Mouse (Mus musculus) cerebellum, adult (tissue): ENCODE data around the gene Apol7b.
"Not testable (repeated sequence)": the region's sequence is repeated elsewhere in the genome, so short reads cannot be mapped to it uniquely, and the experiment has no call there.

Experiments used
- ATAC-seq: cut with Nextera tagmentation; 2 replicates; pipeline ENCODE4 v1.9.2; 2017; ENCODE audit warnings: mild to moderate bottlenecking, moderate library complexity, mixed read lengths; ENCODE audit not compliant: insufficient number of reproducible peaks, low FRiP score, low TSS enrichment

Gene Apol7b

DNA sequence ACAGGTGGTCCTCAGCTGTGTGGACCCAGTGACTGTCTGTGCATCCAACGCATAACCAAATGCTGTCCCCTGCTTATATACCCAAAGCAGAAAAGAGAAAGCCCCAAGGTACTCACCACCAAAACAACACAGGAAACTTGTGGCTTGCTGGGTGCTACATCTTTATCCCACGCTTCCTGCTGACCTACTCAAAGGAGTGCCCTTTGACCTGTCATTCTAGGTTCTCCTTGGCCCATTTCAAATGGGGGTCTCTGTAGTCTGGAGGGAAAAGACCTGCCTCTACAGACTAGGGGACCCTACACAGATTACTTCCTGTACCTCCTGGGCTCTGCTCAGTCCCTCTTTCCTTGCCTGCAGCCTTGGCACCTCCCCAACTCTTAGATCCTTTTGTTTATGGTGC lies at the start of gene Apol7b:
TSS of gene Apol7b (minus strand) at position 101 of the 400 bp plus-strand sequence.
- ATAC-seq: not testable (repeated sequence)

DNA sequence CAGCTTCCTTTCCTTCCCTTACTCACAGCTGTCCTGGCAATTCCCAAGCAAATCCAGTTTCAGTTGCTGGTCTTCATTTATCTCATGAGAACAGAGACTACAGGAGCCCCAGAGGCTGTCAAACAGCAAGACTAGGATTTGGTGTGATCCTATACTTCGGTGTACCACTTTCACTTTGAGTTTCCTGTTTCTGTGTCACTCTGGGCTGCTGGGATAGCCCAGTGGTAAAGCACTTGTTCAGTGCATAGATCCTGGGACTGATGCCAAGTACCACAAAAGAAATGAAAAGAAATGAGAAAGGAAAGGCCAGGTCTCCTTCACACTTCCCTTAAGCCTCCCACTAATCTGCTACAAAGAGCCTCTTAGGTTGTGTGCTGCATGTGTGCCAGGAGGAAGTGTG lies 47.4 kb upstream of the Apol7b start:
- ATAC-seq: not testable (repeated sequence)

DNA sequence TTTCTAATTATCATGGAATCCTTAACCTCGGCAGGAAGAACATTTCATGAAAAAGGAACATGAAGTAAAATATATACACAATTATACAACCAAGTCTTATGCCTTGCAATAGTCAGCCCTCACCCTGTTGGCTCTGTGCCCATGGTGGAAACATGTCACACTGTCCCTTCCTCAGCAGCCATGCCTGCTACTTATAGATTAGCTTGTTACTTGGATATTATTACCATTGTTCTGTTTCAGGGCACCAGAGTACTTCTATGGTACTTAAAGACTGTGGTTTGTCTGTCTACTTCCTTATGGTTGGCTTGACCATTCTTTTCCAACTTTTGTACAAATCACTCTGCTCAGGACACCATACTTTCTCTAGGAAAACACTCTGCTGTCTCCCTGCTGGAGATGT lies 45.9 kb upstream of the Apol7b start:
- not testable (repeated sequence) for ATAC-seq

DNA sequence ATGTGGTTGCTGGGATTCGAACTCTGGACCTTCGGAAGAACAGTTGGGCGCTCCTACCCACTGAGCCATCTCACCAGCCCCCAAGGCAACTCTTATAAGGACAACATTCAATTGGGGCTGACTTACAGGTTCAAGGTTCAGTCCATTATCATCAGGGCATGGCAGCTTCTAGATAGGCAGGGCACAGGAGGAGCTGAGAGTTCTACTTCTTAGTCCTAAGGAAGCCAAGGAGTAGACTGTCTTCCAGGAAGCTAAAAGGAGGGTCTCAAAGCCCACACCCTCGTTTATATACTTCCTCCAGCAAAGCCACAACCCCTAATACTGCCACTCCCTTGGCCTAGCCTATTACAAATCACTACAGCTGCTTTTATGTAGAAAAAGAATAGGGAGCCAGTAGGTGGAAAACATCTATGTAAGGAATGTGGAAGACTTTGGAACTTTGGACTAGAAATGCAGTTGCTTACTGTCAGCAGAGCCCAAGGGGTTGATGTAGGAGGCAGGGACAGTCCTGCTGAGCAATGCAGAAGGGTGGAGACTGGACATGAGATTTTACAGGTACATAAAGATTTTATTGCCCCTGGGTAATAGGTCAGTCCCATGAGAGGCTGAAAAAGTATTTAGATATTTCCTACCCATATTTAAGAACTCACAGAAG lies 35.0 kb upstream of the Apol7b start:
- no peak for ATAC-seq

DNA sequence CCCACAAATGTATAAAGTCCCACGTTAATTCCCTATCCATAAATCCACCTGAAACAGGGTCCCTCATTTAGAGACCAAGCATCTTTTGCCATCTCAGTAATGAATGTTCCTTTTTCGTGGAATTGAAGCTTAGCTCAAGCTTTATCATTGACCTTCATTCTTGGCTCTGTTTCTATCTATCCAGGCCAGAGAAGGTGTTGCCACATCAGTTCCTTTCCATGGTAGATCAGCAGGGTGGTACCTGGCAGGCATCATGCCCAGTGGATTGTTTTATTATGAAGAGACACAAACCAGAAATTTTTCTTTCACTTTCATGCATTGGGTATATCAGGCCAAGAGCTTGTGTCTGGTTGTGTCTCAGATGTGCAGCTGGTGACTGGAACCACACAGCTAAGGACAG lies 29.4 kb upstream of the Apol7b start, which contains the start of gene Apol10a:
TSS of gene Apol10a (plus strand) at position 355 of the 400 bp plus-strand sequence.
- not testable (repeated sequence) for ATAC-seq

DNA sequence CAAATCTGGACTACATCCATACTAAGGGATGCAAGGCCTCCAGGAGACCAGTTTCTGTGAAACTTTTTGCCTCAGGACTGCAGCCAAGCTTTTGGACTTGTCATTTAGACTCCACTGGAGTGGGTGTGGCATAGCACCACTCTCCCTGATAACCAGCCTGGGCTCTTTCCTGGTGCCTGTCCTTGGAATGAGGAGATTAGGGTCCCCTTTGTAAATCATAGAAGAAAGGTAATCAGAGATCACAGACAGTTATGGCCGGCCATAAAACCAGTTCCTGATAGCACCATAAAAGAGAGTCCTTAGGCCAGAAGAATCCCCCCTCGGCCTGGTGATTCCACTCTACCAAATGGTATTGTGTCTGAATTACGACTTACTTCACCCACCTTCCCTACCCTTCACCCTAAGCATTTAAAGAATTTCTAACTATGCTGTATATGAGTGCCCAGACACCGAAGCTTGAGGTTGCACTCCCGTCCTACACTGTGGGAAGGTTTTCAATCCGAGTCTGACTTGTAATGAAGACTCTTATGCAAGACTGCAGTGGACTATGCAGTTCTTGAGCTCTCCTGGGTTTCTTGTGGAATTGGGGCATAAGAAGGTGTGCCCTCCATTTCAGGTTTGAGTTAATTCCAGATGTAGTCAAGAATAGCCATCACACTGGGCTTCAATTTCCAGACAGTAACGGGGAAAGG lies 27.6 kb upstream of the Apol7b start:
- not testable (repeated sequence) for ATAC-seq

DNA sequence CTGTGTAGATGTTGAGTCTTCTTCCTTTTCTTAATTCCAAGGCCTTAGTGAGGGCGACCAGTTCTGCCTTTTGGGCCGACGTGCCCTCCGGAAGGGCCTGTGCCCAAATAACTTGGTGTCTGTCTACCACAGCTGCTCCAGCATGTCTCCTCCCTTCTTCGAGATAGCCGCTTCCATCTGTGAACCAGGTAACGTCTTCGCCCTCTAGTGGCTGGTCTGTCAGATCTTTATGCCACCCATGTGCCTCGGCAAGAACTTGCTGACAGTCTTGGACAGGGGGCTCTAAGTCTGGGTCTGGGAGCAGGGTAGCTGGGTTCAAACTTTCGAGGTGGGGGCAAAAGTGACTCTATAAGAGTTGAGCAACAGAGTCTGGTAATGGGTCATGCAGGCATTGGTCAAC lies 2.6 kb upstream of the Apol7b start:
- not testable (repeated sequence) for ATAC-seq

DNA sequence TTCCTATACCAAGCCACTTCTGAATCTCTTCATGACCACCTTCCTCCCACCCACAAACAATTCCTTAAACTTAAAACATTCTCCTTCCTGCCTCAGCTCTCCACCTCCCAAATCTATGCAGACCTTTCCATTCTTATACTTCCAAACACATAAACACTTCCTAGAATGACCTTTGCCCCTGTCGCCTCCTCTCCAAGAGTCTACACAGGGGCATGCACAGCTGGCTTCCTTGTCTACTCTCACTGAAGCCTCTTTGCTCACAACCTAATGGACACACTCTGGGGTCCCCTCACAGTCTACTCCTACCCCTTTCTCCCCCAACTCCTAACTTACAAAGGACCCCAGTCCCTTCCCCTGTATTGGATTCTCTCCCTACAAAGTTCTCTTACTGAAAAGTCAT lies 1.6 kb downstream of the Apol7b start:
- ATAC-seq: not testable (repeated sequence)

DNA sequence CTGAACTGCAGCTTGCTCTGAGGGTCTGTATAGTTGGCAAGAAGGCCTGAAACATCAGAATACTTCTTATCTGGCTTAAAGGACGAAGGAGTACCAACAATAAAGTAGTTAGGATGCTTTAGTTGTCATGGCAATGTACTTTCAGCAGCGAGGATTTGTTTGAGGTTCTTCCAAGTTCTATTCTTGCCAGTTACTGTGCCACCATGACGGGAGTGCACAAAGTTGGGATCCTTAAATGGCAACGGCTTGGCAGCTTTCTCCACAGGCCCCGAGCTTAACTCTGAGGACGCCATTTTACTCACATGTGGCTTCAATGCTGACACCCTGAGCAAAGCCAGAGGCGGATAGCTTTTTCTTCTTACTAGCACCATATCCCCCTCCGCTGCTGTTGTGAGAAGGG lies 2.5 kb downstream of the Apol7b start:
- not testable (repeated sequence) for ATAC-seq

DNA sequence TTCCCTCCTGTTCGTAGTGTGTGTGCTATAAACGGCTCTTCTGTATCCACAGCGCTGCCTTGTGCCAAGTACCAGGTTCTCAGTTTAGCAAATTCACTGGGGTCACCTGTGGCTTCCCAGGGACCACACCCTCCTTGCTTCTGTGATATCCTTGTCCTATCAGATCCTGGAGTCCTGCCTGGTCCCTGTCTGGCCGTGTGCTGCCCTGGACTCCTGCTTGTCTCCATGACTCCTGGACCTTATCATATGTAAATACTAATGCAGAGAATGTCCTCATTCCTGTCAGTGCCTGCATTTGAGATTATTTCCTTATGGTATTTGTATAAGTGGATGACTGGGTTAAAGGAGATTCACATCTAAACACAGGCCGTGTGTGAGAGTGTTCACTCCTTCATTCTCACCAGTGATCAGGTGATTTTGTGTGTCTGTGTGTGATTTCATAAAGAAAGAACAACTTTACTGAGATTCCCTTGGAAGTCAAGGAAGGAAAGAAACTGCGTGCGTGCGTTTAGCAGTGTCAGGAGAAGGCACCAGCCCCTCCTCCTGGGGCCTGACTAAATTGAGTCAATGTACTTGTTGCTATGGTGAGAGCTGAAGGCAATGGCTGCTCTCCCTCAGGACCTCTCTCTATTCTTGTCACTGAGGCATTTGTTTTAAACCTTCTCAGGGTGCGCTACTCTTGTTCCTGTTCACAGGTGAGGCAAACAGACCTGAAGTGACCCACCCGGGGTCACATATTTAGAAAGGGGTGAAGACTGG lies 18.4 kb downstream of the Apol7b start:
- ATAC-seq: not testable (repeated sequence)

DNA sequence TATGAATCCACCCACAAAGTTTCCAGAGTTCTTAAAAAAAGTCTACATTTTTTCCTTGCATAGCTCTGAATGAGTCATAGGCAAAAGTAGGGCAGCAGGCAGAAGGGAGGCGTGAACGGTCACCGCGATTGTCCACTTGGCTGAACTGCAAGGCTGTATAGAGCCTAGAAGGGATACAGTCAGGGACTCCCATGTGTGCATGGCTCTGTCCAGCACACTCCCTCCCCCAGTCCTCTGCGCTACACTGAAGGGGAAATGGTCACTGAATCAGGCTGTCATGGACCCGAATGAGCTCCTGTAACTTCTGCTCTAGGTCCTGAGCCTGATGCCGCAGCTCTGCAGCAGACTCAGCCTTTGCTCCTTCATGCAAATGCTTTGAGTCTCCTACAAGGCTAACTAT lies 24.4 kb downstream of the Apol7b start:
- ATAC-seq: not testable (repeated sequence)

DNA sequence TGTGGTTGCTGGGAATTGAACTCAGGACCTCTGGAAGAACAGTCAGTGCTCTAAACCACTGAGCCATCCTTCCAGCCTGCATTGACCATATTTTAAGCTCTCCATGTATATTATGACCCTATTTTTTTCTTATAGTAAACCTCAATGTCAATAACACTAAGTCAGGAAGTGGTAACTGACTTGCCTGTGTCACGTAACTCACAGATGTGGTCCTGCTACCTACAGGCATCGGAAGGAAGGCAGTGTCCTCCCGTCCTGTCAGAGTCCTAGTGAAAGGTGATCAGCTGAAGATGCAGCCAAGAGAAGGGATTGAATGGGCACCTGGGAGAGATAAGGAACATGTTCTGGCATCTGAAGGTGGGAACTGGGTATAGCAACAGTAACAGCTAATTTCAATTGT lies 27.6 kb downstream of the Apol7b start:
- ATAC-seq: not testable (repeated sequence)

DNA sequence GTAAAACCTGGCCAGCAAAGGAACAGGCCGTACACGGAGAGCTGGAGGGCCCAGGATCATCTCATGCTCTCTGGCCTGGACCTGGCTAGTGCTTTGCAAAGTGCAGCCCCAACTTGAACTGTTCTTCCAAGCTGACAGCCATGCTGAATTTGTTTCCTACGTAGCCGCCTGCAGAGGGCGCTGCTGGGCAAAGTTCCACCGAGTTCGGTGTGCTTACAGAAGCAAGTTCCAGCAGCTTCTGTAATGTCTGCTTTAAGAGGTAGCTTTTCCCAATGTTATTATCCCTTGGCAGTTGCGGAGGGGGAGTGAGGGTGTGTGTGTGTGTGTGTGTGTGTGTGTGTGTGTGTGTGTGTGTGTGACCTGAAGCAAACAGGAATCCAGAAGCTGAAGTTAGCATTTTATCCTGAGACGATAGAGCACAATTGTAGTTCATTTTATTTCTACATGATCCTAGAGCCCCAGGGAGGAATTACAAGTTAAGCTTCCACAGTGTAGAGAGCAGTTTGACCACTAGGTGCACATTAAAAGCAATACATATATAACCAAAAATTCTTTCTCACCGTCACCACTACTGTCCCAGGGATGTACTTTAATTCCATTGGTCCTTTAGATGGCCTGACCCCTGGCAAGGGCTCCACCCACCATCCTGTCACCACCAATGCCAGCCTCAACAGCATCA lies 30.5 kb downstream of the Apol7b start:
- not testable (repeated sequence) for ATAC-seq

DNA sequence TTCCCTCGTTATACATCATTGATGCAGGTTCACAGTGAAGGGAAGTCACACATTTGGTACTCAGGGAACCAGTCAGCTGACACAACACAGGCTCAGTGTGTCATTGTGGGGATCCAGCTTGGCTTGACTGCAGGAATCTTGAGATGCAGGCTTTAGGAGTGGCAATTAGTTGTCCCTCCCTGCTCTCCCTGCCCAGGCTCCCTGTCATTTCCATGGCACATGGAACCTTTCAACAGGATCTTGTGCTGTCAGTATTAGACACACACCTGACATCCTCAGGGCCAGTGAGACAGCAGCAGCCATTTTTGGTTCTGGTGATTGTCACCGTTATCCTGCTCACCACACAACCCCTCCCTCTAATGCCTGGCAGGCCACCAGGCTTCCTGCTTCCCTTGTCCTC lies 31.6 kb downstream of the Apol7b start:
- ATAC-seq: not testable (repeated sequence)

DNA sequence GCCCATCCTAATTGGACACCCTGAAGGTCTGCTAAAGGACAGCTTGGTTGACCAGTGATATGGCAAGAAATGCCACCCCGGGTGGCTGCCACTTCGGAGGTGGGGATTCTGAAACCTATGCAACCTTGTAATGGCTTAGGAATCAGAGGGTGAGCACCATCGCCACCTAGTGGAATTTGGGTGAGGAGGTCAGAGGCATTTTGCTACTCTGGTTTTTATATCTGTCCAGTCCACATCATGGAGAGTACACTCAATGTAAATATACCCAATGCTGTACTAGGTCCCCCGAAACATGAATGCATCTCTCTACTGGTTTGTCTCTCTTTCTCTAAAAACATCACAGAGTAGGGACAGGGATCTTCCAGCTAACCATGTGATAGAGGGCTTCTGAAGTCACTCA lies 34.6 kb downstream of the Apol7b start:
- not testable (repeated sequence) for ATAC-seq

DNA sequence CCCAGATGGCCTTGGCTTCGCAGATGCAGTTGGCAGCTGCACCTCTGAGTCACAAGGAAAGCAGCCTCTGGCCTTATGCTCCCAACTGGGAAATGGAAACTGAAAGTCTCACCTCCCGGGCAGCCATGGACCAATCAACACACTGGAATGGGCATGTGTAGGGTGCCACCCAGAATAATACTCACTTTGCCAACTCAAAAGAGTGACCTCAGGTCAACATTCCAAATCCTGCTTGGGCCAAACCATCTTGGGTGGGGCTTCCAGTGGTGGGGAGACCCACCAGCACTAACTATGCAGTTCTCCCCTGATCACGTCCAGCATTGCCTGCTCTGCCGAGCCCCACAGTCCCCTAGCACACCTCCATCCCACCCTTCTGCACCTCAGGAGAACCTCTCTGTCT lies 36.3 kb downstream of the Apol7b start, which contains the start of gene Apol9a:
TSS of gene Apol9a (minus strand) at position 101 of the 400 bp plus-strand sequence.
- not testable (repeated sequence) for ATAC-seq

DNA sequence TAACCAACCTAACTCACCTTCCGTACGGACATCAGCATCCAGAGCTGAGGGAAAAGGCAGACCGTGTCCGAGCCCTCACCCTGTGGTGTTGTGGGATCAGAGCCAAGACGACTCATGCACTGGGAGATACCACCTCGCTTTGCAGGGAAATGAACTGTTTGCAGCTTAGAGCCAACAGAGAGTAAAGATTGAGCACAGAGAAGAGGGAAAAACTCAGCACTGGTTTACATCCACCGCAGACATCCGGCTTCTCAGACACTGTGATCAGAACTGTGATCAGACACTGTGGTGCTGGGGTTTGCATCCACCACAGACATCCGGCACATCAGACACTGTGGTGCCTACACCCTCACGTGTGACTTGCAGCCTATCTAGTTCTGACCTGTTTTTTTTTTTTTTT lies 40.9 kb downstream of the Apol7b start:
- not testable (repeated sequence) for ATAC-seq

DNA sequence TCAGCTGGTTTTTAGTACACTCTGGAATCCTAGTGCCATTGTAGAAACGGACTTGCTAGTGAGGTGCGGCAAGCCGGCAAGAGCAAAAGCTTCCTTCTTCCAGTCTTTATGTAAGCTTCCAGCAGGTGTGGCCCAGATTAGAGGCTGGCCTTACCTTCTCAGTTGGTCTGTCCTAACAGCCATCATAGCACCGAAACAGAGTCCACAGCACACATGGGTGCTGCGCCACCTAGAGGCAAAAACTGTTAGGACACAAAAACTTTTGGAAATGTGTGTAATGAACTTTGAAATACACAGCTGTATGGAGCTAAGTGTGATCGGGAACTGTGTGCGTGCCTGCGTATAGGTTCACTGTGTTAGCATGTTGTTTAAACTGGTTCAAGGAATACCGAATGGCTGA lies 48.3 kb downstream of the Apol7b start, which contains the start of gene Apol7a:
TSS of gene Apol7a (minus strand) at position 84 of the 400 bp plus-strand sequence.
- not testable (repeated sequence) for ATAC-seq

DNA sequence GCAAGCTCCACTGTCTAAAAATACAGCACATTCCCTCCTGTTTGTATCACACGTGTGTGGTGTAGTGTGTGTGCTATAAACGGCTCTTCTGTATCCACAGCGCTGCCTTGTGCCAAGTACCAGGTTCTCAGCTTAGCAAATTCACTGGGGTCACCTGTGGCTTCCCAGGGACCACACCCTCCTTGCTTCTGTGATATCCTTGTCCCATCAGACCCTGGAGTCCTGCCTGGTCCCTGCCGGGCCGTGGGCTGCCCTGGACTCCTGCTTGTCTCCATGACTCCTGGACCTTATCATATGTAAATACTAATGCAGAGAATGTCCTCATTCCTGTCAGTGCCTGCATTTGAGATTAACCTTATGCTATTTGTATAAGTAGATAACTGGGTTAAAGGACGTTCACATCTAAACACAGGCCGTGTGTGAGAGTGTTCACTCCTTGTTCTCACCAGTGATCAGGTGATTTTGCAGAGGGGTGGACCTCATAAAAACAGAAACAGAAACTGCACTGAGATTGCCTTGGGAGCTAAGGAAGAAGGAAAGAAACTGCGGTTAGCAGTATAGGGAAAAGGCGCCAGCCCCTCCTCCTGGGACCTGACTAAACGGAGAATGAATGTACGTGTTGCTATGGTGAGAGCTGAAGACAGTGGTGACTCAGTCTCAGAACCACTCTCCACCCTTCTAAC lies 49.7 kb downstream of the Apol7b start:
- not testable (repeated sequence) for ATAC-seq

DNA sequence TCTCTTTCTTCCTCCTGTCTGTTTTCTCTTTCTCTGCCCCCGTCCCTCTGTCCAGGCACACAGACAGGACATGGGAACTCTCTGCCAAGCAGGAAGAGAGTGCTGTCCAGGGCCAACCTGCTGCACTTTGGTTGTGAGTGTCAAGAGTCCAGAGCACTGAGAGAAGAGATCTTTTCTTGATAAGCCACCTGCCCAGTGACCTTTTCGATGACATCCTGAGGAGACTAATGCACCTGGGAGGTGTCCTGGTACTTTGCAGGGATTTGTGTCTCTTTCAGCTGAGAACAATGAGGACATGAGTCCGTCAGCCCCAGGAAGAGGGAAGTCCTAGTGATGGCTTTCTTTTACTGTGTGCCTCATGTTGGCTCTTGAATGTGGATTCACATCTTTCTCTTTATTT lies 53.5 kb downstream of the Apol7b start:
- ATAC-seq: not testable (repeated sequence)
